Mouse (Mus musculus) bone marrow macrophage, adult 2 months (primary cell): ENCODE results near the gene Prkce.

Experiments
- CTCF ChIP-seq: IDR thresholded peaks from 2 replicates; pipeline ENCODE4 v1.5.1; 2012; ENCODE audit warnings: low read depth, mild to moderate bottlenecking, low read length, moderate library complexity
- POLR2A ChIP-seq: IDR thresholded peaks from 2 replicates; pipeline ENCODE4 v1.6.1; 2012; ENCODE audit warnings: mild to moderate bottlenecking, low read depth, low read length, borderline replicate concordance

GRCm38 (mm10) chr17:86652751-86653150 is 485.2 kb downstream of the Prkce start:
- TF ChIP-seq CTCF (no peak), POLR2A (no peak)
